9 mouse cellular contexts compared by ENCODE assay signal in the genomic region with DNA sequence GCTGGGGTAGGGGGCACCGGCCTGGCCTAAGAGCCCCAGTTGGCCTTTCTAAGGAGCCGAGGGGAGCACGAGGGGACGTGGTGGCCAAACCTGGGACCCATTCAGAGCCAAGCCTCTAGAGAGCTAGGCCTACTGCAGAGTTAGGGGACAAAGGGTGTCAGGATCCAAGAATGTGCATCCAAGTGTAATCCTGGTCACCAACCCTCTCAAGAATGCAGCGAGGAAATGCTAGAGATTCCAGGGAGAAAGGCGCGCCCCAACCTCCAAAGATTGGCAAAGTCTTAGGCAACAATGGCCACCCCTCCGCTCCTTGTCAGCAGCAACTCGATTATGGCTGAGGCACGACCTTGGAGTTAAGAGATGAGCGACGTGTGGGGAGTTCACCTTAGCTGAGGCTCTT. TPM values are rescaled to one million over a fixed set of nuclear protein-coding genes. Genes with fewer than 3 reads are reported as not detected.
DNase-seq lines count a peak whose midpoint lies in the region; ATAC-seq and TF ChIP-seq lines count a peak whose summit lies in the region.
"Had no signal": no experiment of that assay in that cellular context is flagged by ENCODE, and none has a peak within 500 bp of the region (broad histone marks: within the 10 kb centered on the region; RNA-seq: fewer than 3 reads in every experiment).

No protein-coding gene starts in this region.

- peak overlapping the region; percentile 21; the same call in 1 of the 2 replicates for H3K4me2 ChIP-seq in hindbrain, embryonic 11.5 days (replicated peaks; ENCODE audit: low read depth, low read length)
- H3K4me2 ChIP-seq in hindbrain, embryonic 13.5 days = no peak overlapping the region
- no peak overlapping the region for H3K4me2 ChIP-seq in forebrain, embryonic 13.5 days
- H3K4me2 ChIP-seq: neural tube, embryonic 13.5 days had no signal

- no peak overlapping the region for H3K9ac ChIP-seq in hindbrain, embryonic 11.5 days (ENCODE audit: low read depth, low read length)
- H3K9ac ChIP-seq in hindbrain, embryonic 13.5 days = no peak overlapping the region
- H3K9ac ChIP-seq in forebrain, embryonic 13.5 days = no peak overlapping the region
- H3K9ac ChIP-seq: forebrain, postnatal 0 days; neural tube, embryonic 13.5 days had no signal

- no peak for DNase-seq in hindbrain, embryonic 11.5 days (ENCODE audit: low spot score)
- DNase-seq in ZHBTc4 (ENCODE audit: low read depth, low spot score) = peak; percentile 91
- no peak for DNase-seq in limb, embryonic 10.5 days (ENCODE audit: low spot score)
- no peak for DNase-seq in urinary bladder, adult 2 months (ENCODE audit: low spot score)
- DNase-seq: forebrain, postnatal 0 days had no signal

- no peak for ATAC-seq in hindbrain, embryonic 11.5 days (ENCODE audit: low FRiP score)
- ATAC-seq in hindbrain, embryonic 13.5 days (ENCODE audit: low FRiP score) = no peak
- ATAC-seq in forebrain, embryonic 13.5 days = no peak
- ATAC-seq: forebrain, postnatal 0 days had no signal

- H3K4me1 ChIP-seq in hindbrain, embryonic 11.5 days (replicated peaks; ENCODE audit: control insufficient read depth, insufficient read depth, low read length) = no peaks in the 10 kb centered on the region
- peaks cover 14% of the 10 kb centered on the region for H3K4me1 ChIP-seq in hindbrain, embryonic 13.5 days (replicated peaks)
- peaks cover 68% of the 10 kb centered on the region for H3K4me1 ChIP-seq in E14TG2a.4 (replicated peaks; ENCODE audit: low read depth, low read length)
- H3K4me1 ChIP-seq in limb, embryonic 10.5 days = peaks cover 38% of the 10 kb centered on the region
- H3K4me1 ChIP-seq in forebrain, embryonic 13.5 days = peaks cover 9% of the 10 kb centered on the region; the same call in 1 of the 2 replicates

- no peaks in the 10 kb centered on the region for H3K36me3 ChIP-seq in hindbrain, embryonic 11.5 days (ENCODE audit: control insufficient read depth, insufficient read depth, low read length)
- H3K36me3 ChIP-seq in hindbrain, embryonic 13.5 days = no peaks in the 10 kb centered on the region
- no peaks in the 10 kb centered on the region for H3K36me3 ChIP-seq in E14TG2a.4 (ENCODE audit: insufficient read depth, low read length)
- no peaks in the 10 kb centered on the region for H3K36me3 ChIP-seq in limb, embryonic 10.5 days
- no peaks in the 10 kb centered on the region for H3K36me3 ChIP-seq in forebrain, embryonic 13.5 days (ENCODE audit: poor library complexity, severe bottlenecking)
- H3K36me3 ChIP-seq: neural tube, embryonic 13.5 days had no signal

- no peak for TF ChIP-seq CTCF in E14TG2a.4 (conservative IDR thresholded peaks at IDR 0.05; ENCODE audit: low read length)

- 47% methylated on average over 12 of the region's 12 CpGs for WGBS in hindbrain, embryonic 11.5 days
- WGBS in hindbrain, embryonic 13.5 days = 43% methylated on average over 12 of the region's 12 CpGs
- WGBS in limb, embryonic 10.5 days = 46% methylated on average over 12 of the region's 12 CpGs
- 46% methylated on average over 12 of the region's 12 CpGs for WGBS in forebrain, embryonic 13.5 days

- no peaks in the 10 kb centered on the region for H3K9me3 ChIP-seq in hindbrain, embryonic 11.5 days (ENCODE audit: control insufficient read depth, low read length)
- no peaks in the 10 kb centered on the region for H3K9me3 ChIP-seq in hindbrain, embryonic 13.5 days
- no peaks in the 10 kb centered on the region for H3K9me3 ChIP-seq in E14TG2a.4 (ENCODE audit: low read length)
- H3K9me3 ChIP-seq in limb, embryonic 10.5 days (replicated peaks) = no peaks in the 10 kb centered on the region
- H3K9me3 ChIP-seq in forebrain, embryonic 13.5 days (replicated peaks) = no peaks in the 10 kb centered on the region
- H3K9me3 ChIP-seq: neural tube, embryonic 13.5 days had no signal

- no peak overlapping the region for H3K27ac ChIP-seq in hindbrain, embryonic 11.5 days (ENCODE audit: low read depth, low read length)
- H3K27ac ChIP-seq in hindbrain, embryonic 13.5 days = no peak overlapping the region
- peak overlapping the region; percentile 62 for H3K27ac ChIP-seq in limb, embryonic 10.5 days
- no peak overlapping the region for H3K27ac ChIP-seq in forebrain, embryonic 13.5 days
- H3K27ac ChIP-seq: neural tube, embryonic 13.5 days had no signal

- H3K4me3 ChIP-seq in hindbrain, embryonic 11.5 days (ENCODE audit: low read depth, low read length) = no peak overlapping the region
- H3K4me3 ChIP-seq in hindbrain, embryonic 13.5 days = no peak overlapping the region
- peak overlapping the region; percentile 63; the same call in 1 of the 2 replicates for H3K4me3 ChIP-seq in E14TG2a.4 (replicated peaks; ENCODE audit: low read length)
- H3K4me3 ChIP-seq in limb, embryonic 10.5 days = peak overlapping the region; percentile 27
- no peak overlapping the region for H3K4me3 ChIP-seq in forebrain, embryonic 13.5 days
- H3K4me3 ChIP-seq: neural tube, embryonic 13.5 days had no signal

- H3K27me3 ChIP-seq in hindbrain, embryonic 11.5 days (ENCODE audit: control insufficient read depth, insufficient read depth, low read length) = peaks cover 3% of the 10 kb centered on the region
- H3K27me3 ChIP-seq in hindbrain, embryonic 13.5 days = peaks cover 62% of the 10 kb centered on the region
- H3K27me3 ChIP-seq in E14TG2a.4 (ENCODE audit: insufficient read depth, low read length) = peaks cover 21% of the 10 kb centered on the region
- H3K27me3 ChIP-seq in limb, embryonic 10.5 days (ENCODE audit: low read depth, poor library complexity, severe bottlenecking) = peaks cover 74% of the 10 kb centered on the region
- H3K27me3 ChIP-seq in forebrain, embryonic 13.5 days = peaks cover 60% of the 10 kb centered on the region

RNA-seq across cellular contexts. Expression of gene Palm3, which starts 0.3 kb away (rescaled TPM):
- 3.3 and 3.5 TPM in 2 replicates for polyA plus RNA-seq in hindbrain, embryonic 11.5 days (2014; fragmentation: Nextera tagmentation; extraction: Ambion mirVana)
- polyA plus RNA-seq in hindbrain, embryonic 13.5 days (2015; fragmentation: Nextera tagmentation; extraction: Ambion mirVana) = 5.9 and 6.8 TPM in 2 replicates
- polyA plus RNA-seq in limb, embryonic 10.5 days (2016; fragmentation: Nextera tagmentation; extraction: Ambion mirVana) = 6.5 and 6.6 TPM in 2 replicates
- polyA plus RNA-seq in urinary bladder, adult 2 months (2012; rRNA removed) = 0.21 and 0.24 TPM in 2 replicates
- 1.9 and 2.1 TPM in 2 replicates for polyA plus RNA-seq in forebrain, embryonic 13.5 days (2015; fragmentation: Nextera tagmentation; extraction: Ambion mirVana)

RNA-seq across cellular contexts. Expression of gene 2210011C24Rik, which starts 9.6 kb away (rescaled TPM):
- 0.22 TPM in 1 of 2 replicates, not detected in the other for polyA plus RNA-seq in hindbrain, embryonic 11.5 days (2014; fragmentation: Nextera tagmentation; extraction: Ambion mirVana)
- polyA plus RNA-seq in hindbrain, embryonic 13.5 days (2015; fragmentation: Nextera tagmentation; extraction: Ambion mirVana) = 0.68 TPM in 1 of 2 replicates, not detected in the other
- 0.13 TPM in 1 of 2 replicates, not detected in the other for polyA plus RNA-seq in limb, embryonic 10.5 days (2016; fragmentation: Nextera tagmentation; extraction: Ambion mirVana)
- 0.14 and 0.15 TPM in 2 replicates for polyA plus RNA-seq in urinary bladder, adult 2 months (2012; rRNA removed)
- polyA plus RNA-seq in forebrain, embryonic 13.5 days (2015; fragmentation: Nextera tagmentation; extraction: Ambion mirVana) = 0.37 TPM in 1 of 2 replicates, not detected in the other

RNA-seq across cellular contexts. Expression of gene 1700067K01Rik, which starts 20.3 kb away (rescaled TPM):
- polyA plus RNA-seq in hindbrain, embryonic 11.5 days (2014; fragmentation: Nextera tagmentation; extraction: Ambion mirVana) = 0.80 and 0.93 TPM in 2 replicates
- polyA plus RNA-seq in hindbrain, embryonic 13.5 days (2015; fragmentation: Nextera tagmentation; extraction: Ambion mirVana) = 0.65 and 0.71 TPM in 2 replicates
- 0.28 and 0.73 TPM in 2 replicates for polyA plus RNA-seq in limb, embryonic 10.5 days (2016; fragmentation: Nextera tagmentation; extraction: Ambion mirVana)
- 0.18 and 0.19 TPM in 2 replicates for polyA plus RNA-seq in urinary bladder, adult 2 months (2012; rRNA removed)
- polyA plus RNA-seq in forebrain, embryonic 13.5 days (2015; fragmentation: Nextera tagmentation; extraction: Ambion mirVana) = 1.00 and 1.2 TPM in 2 replicates

RNA-seq across cellular contexts. Expression of gene Il27ra, which starts 20.8 kb away (rescaled TPM):
- not detected in 2 replicates for polyA plus RNA-seq in hindbrain, embryonic 11.5 days (2014; fragmentation: Nextera tagmentation; extraction: Ambion mirVana)
- 0.22 and 0.66 TPM in 2 replicates for polyA plus RNA-seq in hindbrain, embryonic 13.5 days (2015; fragmentation: Nextera tagmentation; extraction: Ambion mirVana)
- polyA plus RNA-seq in limb, embryonic 10.5 days (2016; fragmentation: Nextera tagmentation; extraction: Ambion mirVana) = 0.40 and 0.58 TPM in 2 replicates
- 2.0 and 2.1 TPM in 2 replicates for polyA plus RNA-seq in urinary bladder, adult 2 months (2012; rRNA removed)
- polyA plus RNA-seq in forebrain, embryonic 13.5 days (2015; fragmentation: Nextera tagmentation; extraction: Ambion mirVana) = 0.23 and 0.29 TPM in 2 replicates

RNA-seq across cellular contexts. Expression of gene Rln3, which starts 23.2 kb away (rescaled TPM):
- polyA plus RNA-seq in hindbrain, embryonic 11.5 days (2014; fragmentation: Nextera tagmentation; extraction: Ambion mirVana) = 0.48 TPM in 1 of 2 replicates, not detected in the other
- polyA plus RNA-seq in hindbrain, embryonic 13.5 days (2015; fragmentation: Nextera tagmentation; extraction: Ambion mirVana) = 0.44 TPM in 1 of 2 replicates, not detected in the other
- polyA plus RNA-seq in limb, embryonic 10.5 days (2016; fragmentation: Nextera tagmentation; extraction: Ambion mirVana) = not detected in 2 replicates
- polyA plus RNA-seq in urinary bladder, adult 2 months (2012; rRNA removed) = 0.21 and 0.30 TPM in 2 replicates
- polyA plus RNA-seq in forebrain, embryonic 13.5 days (2015; fragmentation: Nextera tagmentation; extraction: Ambion mirVana) = not detected in 2 replicates
- polyA plus RNA-seq: forebrain, postnatal 0 days; neural tube, embryonic 13.5 days had no signal

Comparison
In these comparisons a context has a peak if more than half of its experiments do, and no peak if none do; other contexts are left out.
1. H3K4me3 ChIP-seq: peak in E14TG2a.4 (single experiment) and limb, embryonic 10.5 days (single experiment); none in hindbrain, embryonic 11.5 days (single experiment), hindbrain, embryonic 13.5 days (single experiment) and forebrain, embryonic 13.5 days (single experiment).